Mouse (Mus musculus) right cerebral cortex, adult 18-20 months (tissue): ENCODE measurements around the gene Clpsl2.
"Not testable (repeated sequence)": the region's sequence is repeated elsewhere in the genome, so short reads cannot be mapped to it uniquely, and the experiment has no call there.

Source experiments
- DNase-seq: peaks from one replicate; pipeline ENCODE4 v3.0.0; 2022; ENCODE audit warnings: mixed read lengths

Gene Clpsl2

GRCm38 (mm10) chr17:28521071-28521726 lies 28.0 kb upstream of the Clpsl2 start:
- DNase-seq, result no peak

GRCm38 (mm10) chr17:28521920-28522319 lies 27.3 kb upstream of the Clpsl2 start:
- DNase-seq, result no peak

GRCm38 (mm10) chr17:28522623-28523354 lies 26.4 kb upstream of the Clpsl2 start:
- DNase-seq, result peak; percentile 97

- no peak for DNase-seq
These were observed 25.7 kb upstream of the Clpsl2 start for GRCm38 (mm10) chr17:28523355-28524008.

GRCm38 (mm10) chr17:28524009-28524695 lies 25.1 kb upstream of the Clpsl2 start:
- DNase-seq, result no peak

- DNase-seq, result no peak
These were observed 24.3 kb upstream of the Clpsl2 start for GRCm38 (mm10) chr17:28524831-28525430.

GRCm38 (mm10) chr17:28527184-28528042 lies 21.8 kb upstream of the Clpsl2 start:
- DNase-seq, result no peak

- DNase-seq, result peak; percentile 86
These were observed 21.2 kb upstream of the Clpsl2 start for GRCm38 (mm10) chr17:28528043-28528351.

- no peak for DNase-seq
These were observed 20.1 kb upstream of the Clpsl2 start for GRCm38 (mm10) chr17:28529116-28529515.

- no peak for DNase-seq
These were observed 18.7 kb upstream of the Clpsl2 start, which contains the start of gene Armc12 for GRCm38 (mm10) chr17:28530506-28530905. Gene Armc12, plus strand, starts transcription at chr17:28530806.

GRCm38 (mm10) chr17:28531946-28532345 lies 17.3 kb upstream of the Clpsl2 start:
- DNase-seq, result no peak

GRCm38 (mm10) chr17:28532557-28532956 lies 16.7 kb upstream of the Clpsl2 start:
- DNase-seq, result no peak

GRCm38 (mm10) chr17:28533327-28533726 lies 15.9 kb upstream of the Clpsl2 start:
- no peak for DNase-seq

GRCm38 (mm10) chr17:28537881-28538280 lies 11.3 kb upstream of the Clpsl2 start:
- no peak for DNase-seq

- no peak for DNase-seq
These were observed 2.3 kb upstream of the Clpsl2 start for GRCm38 (mm10) chr17:28546925-28547324.

GRCm38 (mm10) chr17:28548550-28548949 lies 661 bp upstream of the Clpsl2 start:
- DNase-seq, result no peak

GRCm38 (mm10) chr17:28553040-28553793 lies 4.0 kb downstream of the Clpsl2 start:
- peak; percentile 52 for DNase-seq

- DNase-seq, result not testable (repeated sequence)
These were observed 4.8 kb downstream of the Clpsl2 start for GRCm38 (mm10) chr17:28554021-28554420.

GRCm38 (mm10) chr17:28556635-28557396 lies 7.6 kb downstream of the Clpsl2 start:
- DNase-seq, result no peak

GRCm38 (mm10) chr17:28557772-28558171 lies 8.6 kb downstream of the Clpsl2 start:
- DNase-seq, result no peak
